Mouse (Mus musculus) right cerebral cortex, adult 18-20 months (tissue): ENCODE results near the gene Cirbp.

Experiments
- DNase-seq: peaks from one replicate; pipeline ENCODE4 v3.0.0; 2022; ENCODE audit warnings: mixed read lengths

The Cirbp gene

GRCm38 (mm10) chr10:80165392-80166128, at the start of gene Cirbp:
Gene Cirbp (plus strand): TSS chr10:80165985.
- DNase-seq, result peak; percentile 88

GRCm38 (mm10) chr10:80116563-80116926, 49.2 kb upstream of the Cirbp start:
- DNase-seq, result no peak

- DNase-seq, result no peak
These were observed 48.7 kb upstream of the Cirbp start for GRCm38 (mm10) chr10:80116927-80117691.

DNA sequence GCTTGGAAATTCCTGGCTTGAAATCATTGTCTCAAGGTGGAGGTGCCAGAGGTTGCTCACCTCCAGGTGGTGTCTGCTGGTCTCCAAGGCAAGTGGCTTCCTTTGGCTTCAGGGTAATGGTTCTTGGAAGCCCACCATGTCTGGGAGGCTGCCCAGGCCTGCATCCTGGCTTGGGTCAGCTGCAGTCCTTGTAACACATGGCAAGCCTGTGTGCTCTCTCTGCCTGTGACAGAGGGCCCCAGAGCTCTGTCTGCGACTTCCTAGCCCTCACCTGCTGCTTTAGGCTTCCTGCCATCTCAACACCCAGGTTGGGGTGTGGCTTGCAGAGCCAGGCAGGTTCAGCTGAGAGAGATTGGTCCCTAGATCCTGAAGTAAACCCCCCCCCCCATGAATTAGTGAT, 48.0 kb upstream of the Cirbp start:
- DNase-seq, result no peak

DNA sequence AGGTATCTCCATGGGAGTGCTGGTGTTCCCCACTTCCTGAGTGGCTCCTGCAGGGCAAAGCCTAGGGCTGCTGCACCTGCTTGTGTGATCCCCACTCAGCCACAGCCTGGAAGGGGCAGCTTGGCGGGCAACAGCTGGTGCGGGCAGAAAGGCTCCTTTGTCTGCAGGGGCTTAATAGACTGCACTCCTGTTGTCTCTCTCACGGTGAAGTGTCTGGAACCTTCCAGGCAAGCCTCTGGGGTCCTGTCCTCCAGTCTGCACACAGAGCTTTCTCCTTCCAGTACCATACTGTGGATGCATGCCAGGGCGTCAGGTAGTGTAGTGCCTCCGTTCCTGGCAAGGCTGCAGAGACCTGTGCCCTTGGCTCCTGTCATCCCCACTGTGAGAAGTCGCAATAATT, 47.2 kb upstream of the Cirbp start:
- DNase-seq, result no peak

DNA sequence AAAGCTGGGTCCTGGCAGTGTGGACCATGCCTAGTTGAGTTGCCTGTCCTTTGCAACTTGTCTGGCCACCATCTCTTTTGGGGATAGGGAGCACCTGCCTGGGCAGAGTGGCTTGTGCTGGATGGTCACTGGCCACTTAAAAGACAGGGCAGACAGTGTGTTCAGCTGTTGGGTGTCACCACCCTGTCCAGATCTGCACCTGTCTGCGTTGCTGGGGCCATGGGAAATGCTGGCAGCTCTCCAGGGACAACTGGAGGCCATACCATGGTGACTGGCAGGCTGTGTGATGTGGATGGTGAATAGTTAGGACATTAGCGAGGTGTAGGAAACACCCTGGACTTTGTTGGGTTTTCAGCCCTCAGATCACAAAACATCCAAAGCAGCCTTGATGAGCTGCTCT, 45.6 kb upstream of the Cirbp start:
- DNase-seq, result no peak

DNA sequence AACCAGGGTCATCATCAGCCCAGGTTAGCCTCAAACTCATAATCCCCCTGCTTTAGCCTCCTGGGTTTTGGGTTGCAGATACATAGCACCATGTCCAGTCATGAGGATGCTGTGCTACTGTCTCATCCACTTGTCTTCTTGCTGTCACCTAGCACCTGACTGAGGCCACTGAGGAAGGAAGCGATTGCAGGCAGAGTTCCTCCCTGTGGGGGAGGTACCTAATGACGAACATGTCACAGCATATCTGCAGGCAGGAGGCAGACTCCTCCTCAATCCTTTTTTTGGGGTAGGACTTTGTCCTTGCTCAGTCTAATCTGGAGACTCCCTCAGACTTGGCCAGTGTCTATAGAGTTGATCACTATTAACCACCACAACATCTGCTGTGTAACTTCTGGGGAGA, 44.1 kb upstream of the Cirbp start:
- no peak for DNase-seq

- no peak for DNase-seq
These were observed 41.7 kb upstream of the Cirbp start for GRCm38 (mm10) chr10:80123932-80124562.

- DNase-seq, result no peak
These were observed 37.9 kb upstream of the Cirbp start for GRCm38 (mm10) chr10:80127920-80128319.

GRCm38 (mm10) chr10:80129846-80130245, 35.9 kb upstream of the Cirbp start:
- DNase-seq, result no peak

- no peak for DNase-seq
These were observed 35.3 kb upstream of the Cirbp start for GRCm38 (mm10) chr10:80130403-80131031.

DNA sequence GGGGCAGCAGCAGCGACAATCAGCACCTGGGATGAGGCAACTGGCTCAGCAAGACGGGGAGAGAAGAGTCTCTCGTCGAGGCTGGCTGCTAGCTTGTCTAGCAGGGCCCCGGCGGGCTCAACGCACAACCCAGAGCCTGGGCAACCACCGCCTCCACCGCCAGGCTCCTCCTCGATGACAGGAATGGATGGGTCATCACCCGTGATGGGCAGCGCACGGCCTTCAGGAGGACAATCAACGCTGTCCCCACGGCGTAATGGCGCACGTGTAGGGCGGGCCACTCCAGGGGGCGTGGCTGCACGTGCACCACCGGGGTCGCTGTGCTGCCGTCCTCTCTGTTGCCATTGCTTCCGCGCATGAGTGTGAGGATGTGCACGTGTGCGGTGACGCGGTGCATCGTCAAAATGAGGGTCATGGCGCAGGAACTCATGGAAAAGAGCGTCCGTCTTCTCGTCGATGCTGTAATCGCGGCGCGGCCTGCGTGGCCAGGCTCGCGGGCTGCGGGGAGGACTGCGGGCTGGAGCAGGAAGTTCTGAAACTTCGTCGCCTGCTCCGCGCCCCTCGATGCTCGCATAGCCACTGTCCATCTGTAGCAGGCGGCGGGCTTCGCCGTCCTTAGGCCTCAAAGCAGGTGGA, 34.4 kb upstream of the Cirbp start:
- no peak for DNase-seq

GRCm38 (mm10) chr10:80131952-80132350, 33.8 kb upstream of the Cirbp start:
- no peak for DNase-seq

DNA sequence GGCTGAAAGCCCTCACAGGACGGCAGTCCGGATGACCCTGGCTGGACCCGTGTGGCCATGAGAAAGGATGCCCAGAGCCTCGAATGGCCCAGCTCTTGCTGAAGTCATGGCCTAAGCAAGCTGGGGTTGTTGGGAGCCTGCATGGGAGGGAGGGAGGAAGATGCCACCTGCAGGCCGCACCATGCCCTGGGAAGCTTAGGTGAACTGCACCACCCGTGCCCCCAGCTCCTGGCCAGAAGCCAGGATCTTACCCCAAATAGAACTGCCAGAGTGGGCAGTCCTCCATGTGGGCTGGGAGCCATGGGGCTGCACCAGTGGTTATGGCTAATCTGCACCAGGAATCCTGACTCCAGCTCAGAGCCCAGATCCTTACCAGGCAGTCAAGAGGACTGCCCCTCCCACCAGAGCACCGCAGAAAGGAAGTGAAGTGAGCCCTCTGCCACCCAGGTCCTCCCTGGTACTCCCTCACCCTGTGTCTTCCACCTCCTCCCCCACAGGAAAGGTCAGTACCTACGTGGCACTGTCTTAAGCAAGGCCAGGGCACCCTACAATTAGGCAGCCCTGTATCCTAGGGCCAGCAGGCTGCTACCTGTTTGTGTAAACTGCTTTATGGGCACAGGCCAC, 32.4 kb upstream of the Cirbp start:
- DNase-seq, result no peak

- DNase-seq, result no peak
These were observed 31.4 kb upstream of the Cirbp start for GRCm38 (mm10) chr10:80134421-80134820.

- no peak for DNase-seq
These were observed 30.6 kb upstream of the Cirbp start for GRCm38 (mm10) chr10:80135161-80135560.

DNA sequence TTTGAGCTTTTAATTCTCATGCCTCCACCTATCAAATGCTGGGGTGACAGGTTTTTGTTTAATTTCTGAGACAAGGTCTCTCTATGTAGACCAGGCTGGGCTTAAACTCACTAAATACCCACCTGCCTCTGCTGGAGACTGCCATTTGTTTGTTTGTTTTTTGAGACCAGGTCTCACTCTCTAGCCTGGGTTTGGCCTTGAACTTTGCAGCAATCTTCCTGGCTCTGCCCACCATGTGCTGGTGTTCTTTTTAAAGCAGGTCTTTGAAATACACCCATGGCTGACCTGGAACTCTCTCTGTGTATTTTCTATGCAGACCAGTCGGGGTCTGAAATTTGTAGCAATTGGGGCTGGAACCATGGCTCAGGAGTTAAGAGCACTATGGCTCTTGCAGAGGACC, 30.1 kb upstream of the Cirbp start:
- DNase-seq, result no peak

GRCm38 (mm10) chr10:80136179-80136951, 29.4 kb upstream of the Cirbp start:
- no peak for DNase-seq

- DNase-seq, result peak; percentile 74
These were observed 28.7 kb upstream of the Cirbp start for GRCm38 (mm10) chr10:80136952-80137625.

GRCm38 (mm10) chr10:80137626-80138552, 27.9 kb upstream of the Cirbp start:
- no peak for DNase-seq
